Mouse (Mus musculus) spleen, adult 12 weeks (tissue): ENCODE measurements around the gene Naa25.
"Not testable (repeated sequence)": the region's sequence is repeated elsewhere in the genome, so short reads cannot be mapped to it uniquely, and the experiment has no call there.

Experiments
- DNase-seq: peaks from one replicate; pipeline ENCODE4 v3.0.0; 2022; ENCODE audit warnings: low spot score

Gene Naa25

GRCm38 (mm10) chr5:121397187-121398145 is at the start of gene Naa25:
Naa25 (plus strand) TSS chr5:121397936.
- DNase-seq: peak; percentile 90

DNA sequence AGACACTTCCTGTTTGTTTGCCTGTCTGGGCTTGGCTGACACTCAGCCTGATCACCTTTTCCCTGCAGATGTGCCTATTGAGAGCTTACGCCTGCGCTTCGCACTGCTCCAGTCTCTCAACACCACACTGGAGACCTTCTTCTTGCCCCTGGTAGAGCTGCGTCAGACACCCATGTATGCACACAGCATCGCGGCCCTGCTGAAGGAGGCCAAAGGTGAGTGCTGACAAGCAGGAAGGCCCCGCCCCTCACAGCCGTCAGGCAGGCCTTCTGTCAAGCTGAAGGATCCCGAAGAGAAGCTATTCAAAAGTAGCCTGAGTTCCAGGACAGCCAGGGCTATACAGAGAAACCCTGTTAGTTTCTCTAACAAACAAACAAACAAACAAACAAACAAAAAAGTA is 38.5 kb upstream of the Naa25 start:
- no peak for DNase-seq

DNA sequence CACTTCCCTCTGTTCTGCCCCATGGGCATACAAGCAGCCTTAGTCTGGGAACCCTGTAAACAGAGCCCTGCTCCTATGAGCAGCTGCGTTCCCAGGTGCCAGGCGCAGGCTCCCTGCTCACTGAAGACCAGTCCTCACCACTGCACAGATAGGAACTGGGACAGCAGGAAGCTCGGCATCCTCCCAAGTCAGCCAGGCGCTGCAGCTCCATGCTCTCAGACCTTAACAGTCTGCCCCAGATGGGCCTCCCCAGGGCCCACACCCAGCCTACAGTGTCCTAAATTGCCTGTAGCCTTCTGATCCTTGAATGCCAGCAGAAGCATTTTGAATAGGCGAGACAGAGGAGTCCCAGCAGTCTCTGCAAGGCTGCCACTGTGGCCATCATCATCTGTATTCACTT is 36.0 kb upstream of the Naa25 start:
- no peak for DNase-seq

- no peak for DNase-seq
Observed at GRCm38 (mm10) chr5:121363441-121363840, 34.3 kb upstream of the Naa25 start.

GRCm38 (mm10) chr5:121366449-121367225 is 31.1 kb upstream of the Naa25 start:
- DNase-seq: no peak

- DNase-seq: no peak
Observed at GRCm38 (mm10) chr5:121367255-121367654, 30.5 kb upstream of the Naa25 start.

DNA sequence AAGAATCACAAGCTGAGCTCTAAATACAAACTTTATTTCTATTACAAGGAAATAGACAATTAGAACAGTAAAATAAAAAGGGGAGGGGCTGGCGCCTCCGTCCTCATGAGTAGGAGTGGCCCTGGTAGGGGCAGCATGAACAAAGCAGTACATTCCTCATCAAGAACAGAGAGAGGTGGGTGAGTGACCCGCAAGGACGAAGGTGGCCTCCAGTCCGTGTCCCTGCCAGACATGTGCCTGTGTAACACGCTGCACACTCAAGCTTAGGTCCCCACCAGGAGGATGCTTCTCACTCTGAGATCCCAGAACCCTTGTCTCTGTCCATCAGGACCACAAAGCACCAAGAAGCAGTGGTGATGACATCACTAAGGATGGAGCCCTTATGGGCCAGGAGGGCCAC is 26.0 kb upstream of the Naa25 start:
- DNase-seq: no peak

DNA sequence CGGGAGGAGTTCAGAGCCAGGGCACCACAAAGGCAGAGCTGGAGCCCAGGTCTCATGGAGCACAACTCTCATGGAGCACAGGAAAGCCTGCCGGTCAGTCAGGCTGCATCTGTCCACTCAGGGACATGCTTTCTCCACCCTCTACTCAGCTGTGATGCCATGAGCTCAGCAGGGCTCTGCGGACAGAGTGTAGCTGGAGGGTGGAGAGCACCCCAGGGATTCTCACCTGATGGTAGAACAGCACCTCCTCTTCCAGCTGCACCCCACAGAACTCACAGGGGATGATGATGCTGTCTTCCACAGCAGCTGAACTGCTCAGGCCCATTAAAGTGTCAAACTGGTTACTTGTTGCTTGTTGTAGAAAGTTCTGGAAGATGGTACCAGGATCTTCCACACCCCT is 22.9 kb upstream of the Naa25 start:
- no peak for DNase-seq

DNA sequence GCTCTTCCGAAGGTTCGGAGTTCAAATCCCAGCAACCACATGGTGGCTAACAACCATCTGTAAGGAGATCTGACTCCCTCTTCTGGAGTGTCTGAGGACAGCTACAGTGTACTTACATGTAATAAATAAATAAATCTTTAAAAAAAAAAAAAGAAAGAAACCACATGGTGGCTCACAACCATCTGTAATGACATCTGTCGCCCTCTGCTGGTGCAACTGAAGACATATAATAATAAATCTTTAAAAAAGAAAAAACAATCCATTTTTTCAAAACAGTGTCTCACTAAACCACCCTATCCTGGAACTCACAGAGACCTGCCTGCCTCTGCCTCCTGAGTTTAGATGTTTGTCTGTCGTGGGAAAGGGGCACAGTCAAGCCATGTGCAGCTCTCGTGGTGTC is 20.8 kb upstream of the Naa25 start:
- not testable (repeated sequence) for DNase-seq

DNA sequence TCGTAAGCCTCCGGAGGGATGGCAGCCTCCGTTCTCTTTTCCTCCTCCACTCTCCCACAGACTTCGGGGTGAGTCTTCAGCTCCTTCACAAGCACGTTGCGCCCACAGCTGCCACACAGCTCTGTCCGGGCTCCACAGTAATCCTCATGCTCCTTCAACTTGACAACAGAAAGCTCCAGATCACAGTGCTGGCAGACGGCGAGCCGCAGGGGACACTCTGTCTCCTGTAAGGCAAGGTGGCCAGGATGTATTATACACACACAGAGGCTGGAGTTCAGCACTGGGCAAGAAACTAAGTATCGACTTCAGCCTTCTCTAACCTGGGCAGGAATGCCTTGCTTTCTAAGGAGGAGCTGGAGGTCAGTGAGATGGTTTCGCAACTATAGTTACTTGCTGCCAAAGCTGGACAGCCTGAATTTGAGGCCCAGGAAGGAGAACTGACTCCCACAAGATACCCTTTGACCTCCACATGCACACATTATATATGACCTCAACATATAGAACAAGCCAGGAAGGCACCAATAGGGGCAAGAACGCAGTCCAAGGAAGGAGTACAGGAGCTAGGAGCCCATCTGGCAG is 19.0 kb upstream of the Naa25 start:
- no peak for DNase-seq

DNA sequence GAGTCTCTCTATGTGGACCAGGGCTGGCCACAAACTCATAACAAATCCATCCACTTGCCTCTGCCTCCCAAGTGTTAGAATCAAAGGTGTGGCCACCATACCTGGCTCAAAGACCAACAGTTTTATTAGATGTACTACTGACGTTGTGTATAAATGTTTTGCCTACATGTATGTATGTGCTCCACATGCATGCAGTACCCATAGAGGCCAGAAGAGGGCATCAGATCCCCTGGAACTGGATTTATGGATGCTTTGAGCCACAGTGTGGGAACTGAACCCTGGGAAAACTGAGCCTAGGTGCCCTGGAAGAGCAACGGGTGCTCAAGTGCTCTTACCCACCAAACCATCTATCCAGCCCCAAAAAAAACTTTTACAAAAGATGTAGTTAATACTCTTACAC is 17.0 kb upstream of the Naa25 start:
- DNase-seq: no peak

DNA sequence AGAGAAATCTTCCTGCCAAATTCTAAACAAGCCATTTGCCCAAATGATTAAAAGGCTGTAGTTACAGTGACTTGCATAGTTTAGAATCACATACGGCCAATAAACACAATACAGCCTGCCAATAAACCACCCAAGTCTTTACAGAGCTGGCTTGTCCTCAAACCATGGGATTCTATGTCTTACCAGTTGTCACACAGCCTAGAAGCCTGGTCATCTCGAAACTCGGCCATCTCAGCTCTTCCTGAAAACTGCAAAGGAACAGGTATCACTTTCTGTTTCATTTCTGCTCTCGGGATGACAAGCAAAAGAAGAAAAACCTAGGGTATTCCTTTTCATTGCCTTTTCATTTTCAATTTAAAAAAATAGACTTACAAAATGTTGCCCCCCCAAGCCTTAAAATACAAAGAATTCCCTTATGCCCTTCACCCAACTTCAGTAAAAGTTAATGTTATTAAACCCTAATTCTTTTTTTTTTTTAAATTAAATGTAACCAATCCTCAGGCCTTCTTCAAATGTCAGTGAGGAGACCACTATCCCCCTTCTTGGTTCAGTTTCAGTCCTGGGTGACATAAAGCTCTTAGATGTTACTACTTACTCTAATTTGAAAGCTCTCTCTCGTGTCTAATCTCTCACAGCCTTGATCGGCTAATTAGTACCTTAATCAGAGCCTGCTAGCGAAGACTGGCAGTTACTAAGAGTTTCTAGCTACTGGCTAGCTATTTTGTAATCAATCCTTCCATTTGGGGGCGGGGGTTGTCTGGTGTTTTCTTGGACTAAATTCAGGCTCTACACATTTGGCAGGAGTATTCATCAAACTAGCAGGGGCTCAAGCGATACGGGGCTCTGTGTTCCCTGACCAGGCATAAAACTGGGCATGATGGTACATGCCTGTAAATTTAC is 13.6 kb upstream of the Naa25 start:
- no peak for DNase-seq

GRCm38 (mm10) chr5:121384757-121385460 is 12.8 kb upstream of the Naa25 start:
- peak; percentile 55 for DNase-seq

DNA sequence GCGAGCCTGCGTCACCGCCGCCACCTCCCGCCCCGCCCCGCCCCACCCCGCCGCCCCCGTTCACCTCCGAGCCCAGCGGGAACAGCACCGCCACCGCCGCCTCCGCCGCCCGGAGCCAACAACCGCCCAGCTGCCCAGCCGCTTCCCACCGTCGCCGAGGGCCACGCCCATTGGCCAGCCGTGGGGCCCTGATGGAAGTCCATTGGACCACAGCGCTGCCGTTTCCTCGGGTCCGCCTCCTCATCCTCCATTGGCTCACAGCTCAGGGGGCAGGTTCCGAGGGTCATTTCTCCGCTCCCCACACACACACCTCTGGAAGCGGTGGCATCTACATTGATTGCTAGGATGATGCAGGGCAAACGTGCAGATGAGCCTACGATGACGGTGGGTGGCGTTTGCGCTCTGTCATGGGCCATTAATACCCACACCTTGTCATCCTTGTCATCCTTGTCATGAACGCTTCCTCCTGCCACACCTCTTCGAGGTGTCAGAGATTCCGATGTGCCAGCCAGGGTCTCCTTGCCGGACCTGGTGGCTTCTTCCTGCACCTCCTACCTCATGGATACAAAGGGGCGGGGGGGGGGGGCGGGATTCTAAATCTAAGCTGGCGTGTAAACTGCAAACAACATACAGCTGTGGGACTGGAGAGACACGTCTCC is 12.1 kb upstream of the Naa25 start, which contains the start of gene Trafd1:
TSS of gene Trafd1 (minus strand) at position 172 of the 659 bp plus-strand sequence.
- peak; percentile 86 for DNase-seq

- no peak for DNase-seq
Observed at GRCm38 (mm10) chr5:121386120-121386909, 11.4 kb upstream of the Naa25 start.

- no peak for DNase-seq
Observed at GRCm38 (mm10) chr5:121387126-121387525, 10.6 kb upstream of the Naa25 start.

DNA sequence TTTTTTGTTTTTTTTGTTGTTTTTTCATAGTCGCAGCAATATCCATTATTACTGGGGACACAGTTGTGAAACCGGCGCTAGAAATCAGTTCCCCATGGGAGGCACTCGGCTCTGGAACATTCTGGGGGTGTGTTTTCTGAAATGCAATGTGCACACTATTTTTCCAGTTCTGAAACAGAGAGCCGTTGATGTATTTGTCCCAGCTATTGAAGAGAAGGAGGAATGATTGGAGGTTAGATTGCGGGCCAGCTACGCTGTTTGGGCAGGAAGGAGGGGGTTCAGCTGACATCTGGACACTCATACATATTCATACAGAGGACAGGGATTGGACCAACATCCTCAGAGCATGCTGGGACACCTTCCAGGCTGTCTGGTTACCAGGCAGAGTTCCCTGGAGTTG is 8.6 kb upstream of the Naa25 start:
- no peak for DNase-seq

DNA sequence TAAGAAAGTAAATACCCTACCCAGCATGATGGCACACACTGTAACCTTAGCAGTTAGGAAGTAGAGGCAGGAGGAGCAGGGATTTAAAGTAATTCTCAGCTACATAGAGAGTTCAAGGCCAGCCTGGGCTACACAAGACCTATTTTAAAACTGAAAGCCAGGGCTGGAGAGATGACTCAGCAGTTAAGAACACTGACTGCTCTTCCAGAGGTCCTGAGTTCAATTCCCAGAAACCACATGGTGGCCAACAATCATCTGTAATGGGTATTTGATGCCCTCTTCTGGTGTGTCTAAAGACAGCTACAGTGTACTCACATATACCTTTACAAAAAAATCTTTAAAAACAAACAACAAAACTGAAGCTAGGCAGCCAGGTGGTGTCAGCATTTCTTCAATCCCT is 8.0 kb upstream of the Naa25 start:
- DNase-seq: no peak

- DNase-seq: no peak
Observed at GRCm38 (mm10) chr5:121392667-121393380, 4.9 kb upstream of the Naa25 start.
